Mouse (Mus musculus): Measurements from ENCODE around the gene Ccdc85a. TPM values are rescaled to one million over a fixed set of nuclear protein-coding genes. Genes with fewer than 3 reads are reported as not detected.
"Not testable (repeated sequence)": the region's sequence is repeated elsewhere in the genome, so short reads cannot be mapped to it uniquely, and the experiment has no call there.

The Ccdc85a gene
- total RNA-seq, 2 experiments from 2014 or later: 89.4 to 93.4 TPM

DNA sequence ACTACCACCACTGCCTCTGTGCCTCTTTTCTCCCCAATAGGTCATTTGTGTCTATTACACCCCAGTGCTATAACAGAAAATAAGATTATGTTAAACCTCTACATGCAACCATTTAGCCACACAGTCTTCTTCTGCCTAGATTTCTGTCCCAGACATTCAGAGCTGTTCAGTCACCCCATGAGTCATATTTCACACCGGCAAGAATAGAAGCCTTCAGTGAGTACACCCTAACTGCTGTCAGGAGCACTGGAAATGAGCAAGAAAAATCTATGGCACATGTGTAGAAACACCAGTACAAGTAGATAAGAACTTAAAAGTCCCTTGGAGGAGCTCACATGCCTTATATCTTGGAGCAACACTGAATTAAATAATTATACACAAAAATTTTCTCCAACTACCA lies 125.0 kb downstream of the Ccdc85a start:
- intact Hi-C loops (cut with DNase I): no loop called here

DNA sequence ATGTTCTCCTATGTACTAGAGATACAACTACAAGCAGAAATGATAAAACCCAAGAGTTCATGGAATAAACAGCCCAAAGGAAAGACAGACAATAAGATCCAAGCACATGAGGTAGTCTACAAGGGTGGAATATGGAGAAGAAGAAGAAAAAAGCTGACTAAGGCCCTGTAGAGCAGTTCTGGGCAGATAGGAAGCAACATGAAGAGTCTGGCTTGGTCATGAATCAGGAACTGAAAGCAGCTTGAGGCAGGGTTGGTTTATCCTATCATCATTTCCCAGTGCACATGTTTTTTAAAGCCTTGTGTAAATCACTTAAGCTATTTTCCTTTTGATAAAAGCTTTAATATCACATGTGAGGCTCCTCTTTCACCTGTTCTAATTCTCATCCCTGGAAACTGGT lies 144.2 kb downstream of the Ccdc85a start:
- no peak for DNase-seq (ENCODE audit: low spot score in 2 of 2)
- intact Hi-C loops (cut with DNase I): no loop called here

More for the DNA sequence above, 125.0 kb downstream of the Ccdc85a start:
- peak in 1 of 2 experiments; percentile 74 for DNase-seq (ENCODE audit: low spot score in 2 of 2)

DNA sequence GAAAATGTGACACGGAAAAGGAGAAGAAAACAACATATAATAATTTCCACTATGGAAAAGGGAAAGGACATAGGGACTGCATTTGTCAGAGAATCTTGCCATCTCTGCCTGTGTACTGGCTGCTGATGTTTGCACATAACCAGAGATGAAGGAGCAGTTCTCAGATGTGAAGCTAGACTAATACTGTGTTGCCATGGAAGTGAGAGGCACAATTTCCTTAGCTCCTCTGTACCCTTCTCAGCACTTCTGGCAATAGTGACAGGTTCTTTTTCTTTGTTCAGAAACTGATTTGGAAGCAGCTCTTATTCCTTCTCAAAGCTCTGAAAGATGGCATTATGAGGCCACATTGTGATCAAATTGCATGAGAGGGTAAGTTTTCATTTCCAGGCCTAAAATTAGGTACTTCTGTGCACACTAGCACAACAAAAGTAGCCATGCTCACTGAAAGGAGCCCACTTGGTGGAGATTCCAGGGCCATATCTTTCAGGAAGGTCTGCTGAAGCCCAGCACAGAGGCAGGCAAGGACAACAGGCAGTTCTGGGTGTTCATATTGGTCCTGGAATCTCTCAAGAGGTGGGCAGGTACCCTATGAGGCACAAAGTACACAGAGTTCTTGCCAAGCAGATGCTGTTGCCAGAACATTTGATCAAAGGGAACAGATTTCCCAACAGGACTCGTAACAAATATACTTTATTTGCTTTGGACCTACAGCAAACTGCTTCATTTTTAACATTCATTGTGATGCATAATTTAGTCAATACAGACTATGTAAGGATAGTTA lies 161.5 kb downstream of the Ccdc85a start:
- peak; percentile 27 to 45 for DNase-seq (ENCODE audit: low spot score in 2 of 2)
- intact Hi-C loops (cut with DNase I): no loop called here

DNA sequence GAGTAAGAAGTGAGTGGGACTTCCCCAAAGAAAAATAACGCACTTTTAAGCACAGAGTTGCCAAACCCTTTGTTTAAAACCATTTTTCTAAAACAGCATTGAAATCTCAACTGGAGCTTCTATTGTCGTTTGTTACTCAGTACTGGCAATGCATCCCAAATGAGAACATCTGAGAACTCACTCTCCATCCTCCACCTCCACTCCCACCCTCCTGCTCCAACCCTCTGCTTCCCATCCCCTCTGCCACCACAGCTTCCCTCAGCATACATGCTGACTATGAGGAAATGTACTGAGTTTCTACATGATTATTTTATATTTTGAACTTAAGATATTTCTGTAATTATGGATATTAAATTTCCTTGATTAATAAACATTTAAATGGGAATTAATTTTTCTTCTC lies 168.3 kb downstream of the Ccdc85a start:
- peak in 1 of 2 experiments; percentile 13 for DNase-seq (ENCODE audit: low spot score in 2 of 2)

DNA sequence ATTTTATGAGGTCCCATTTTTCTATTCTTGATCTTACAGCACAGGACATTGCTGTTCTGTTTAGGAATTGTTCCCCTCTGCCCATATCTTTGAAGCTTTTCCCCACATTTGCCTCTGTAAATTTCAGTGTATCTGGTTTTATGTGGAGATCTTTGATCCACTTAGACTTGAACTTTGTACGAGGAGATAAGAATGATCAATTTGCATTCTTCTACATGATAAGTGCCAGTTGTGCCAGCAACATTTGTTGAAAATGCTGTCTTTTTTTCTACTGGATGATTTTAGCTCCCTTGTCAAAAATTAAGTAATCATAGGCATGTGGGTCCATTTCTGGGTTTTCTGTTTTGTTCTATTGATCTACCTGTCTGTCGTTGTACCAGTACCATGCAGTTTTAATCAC lies 174.2 kb downstream of the Ccdc85a start:
- intact Hi-C loops (cut with DNase I); DNase-seq (ENCODE audit: low spot score in 2 of 2): not testable (repeated sequence)

More for the DNA sequence above, 168.3 kb downstream of the Ccdc85a start:
- intact Hi-C loops (cut with DNase I): no loop called here

DNA sequence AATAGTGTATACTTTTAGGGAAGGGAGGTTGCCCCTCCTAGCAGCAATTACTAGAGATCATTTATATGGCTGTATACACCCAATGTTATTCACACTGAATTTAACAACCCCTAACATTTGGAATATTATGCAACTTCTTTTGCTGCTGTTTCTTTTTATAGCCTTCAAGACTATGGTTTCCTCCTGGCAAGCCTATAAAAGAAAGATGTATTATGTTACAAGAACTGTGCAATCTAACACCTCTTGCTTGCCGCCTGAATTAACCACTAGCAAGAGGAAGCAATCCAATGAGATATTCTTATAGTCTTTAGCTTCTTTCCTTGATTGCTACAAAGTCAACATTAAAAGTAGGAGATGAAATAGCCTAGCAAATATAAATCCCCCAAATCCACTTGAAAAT lies 187.0 kb downstream of the Ccdc85a start:
- peak in 1 of 2 experiments; percentile 26 for DNase-seq (ENCODE audit: low spot score in 2 of 2)
- intact Hi-C loops (cut with DNase I): no loop called here

DNA sequence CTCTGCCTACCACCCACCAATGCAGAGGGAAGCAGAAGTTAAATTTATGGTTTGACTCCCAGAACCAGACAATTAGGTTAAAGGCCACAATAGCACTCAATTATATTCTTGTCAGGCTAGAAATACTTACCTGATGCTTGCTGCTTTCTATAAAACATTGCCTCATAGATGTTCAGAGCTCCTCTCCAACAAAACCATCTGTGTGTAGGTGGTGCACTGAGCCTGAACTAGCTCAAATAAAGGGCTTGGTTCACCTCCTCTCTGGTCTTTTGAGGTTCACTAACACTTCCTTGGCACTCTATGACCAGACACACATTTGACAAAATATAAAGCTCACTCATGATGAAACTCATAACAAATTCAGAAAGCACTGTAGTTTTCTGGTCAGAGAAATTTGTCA lies 208.2 kb downstream of the Ccdc85a start:
- DNase-seq (ENCODE audit: low spot score in 2 of 2): peak in 1 of 2 experiments; percentile 12
- intact Hi-C loops (cut with DNase I): no loop called here

DNA sequence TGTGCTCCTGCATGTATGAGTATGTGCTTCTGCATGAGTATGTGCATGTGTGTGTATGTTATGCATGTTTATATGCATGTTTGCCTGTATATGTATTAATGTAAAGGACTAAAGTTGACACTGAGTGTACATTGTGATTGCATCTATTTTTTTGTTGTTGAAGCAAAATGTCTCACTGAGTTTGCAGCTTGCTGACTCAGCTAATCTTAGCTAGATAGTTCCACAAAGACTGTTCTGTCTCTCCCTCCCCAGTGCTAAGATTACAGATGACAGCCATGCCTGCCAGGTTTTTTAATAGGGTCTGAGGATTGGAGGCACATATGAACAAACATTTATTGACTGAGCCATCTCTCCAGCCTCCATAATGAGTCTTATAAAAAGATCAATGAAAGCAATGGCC lies 209.5 kb downstream of the Ccdc85a start:
- intact Hi-C loops (cut with DNase I): no loop called here
- DNase-seq (ENCODE audit: low spot score in 2 of 2): no peak

DNA sequence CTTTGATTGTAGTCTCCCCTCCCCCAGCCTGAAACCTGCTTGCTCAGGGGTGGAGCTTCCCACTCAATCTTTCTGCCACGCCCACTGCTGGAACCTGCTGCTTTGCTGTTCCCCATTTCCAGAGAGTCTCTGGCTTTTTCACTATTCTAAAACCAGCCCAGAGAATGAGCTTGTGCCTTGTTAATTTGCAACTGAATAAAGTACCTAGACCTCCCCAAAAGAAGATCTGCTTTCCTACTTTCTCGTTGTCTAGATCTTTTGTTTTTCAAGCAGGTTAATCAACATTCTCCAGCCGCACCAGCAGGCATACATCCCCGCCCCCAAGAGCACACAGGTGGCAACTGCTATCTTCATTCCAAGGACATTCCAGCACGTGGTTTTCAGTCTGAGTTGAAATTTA lies 212.7 kb downstream of the Ccdc85a start:
- intact Hi-C loops (cut with DNase I); DNase-seq (ENCODE audit: low spot score in 2 of 2): not testable (repeated sequence)

DNA sequence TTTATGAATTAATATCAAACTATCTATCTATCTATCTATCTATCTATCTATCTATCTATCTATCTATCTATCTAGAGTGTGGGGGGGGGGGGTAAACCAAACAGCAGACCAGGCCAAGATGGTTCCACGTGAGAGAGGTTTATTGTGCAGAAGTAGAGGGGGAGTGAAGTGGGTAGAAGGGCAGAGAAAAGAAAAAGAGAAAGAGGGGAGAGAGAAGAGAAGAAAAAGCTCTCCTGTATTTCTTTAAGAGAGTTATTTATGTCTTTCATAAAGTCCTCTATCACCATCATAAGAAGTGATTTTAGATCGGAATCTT lies 218.2 kb downstream of the Ccdc85a start:
- no peak for DNase-seq (ENCODE audit: low spot score in 2 of 2)
- intact Hi-C loops (cut with DNase I): loop anchor here (5.0 kb wide), 1 partner anchor 216 kb away; the partner anchor contains the start of gene Ccdc85a

DNA sequence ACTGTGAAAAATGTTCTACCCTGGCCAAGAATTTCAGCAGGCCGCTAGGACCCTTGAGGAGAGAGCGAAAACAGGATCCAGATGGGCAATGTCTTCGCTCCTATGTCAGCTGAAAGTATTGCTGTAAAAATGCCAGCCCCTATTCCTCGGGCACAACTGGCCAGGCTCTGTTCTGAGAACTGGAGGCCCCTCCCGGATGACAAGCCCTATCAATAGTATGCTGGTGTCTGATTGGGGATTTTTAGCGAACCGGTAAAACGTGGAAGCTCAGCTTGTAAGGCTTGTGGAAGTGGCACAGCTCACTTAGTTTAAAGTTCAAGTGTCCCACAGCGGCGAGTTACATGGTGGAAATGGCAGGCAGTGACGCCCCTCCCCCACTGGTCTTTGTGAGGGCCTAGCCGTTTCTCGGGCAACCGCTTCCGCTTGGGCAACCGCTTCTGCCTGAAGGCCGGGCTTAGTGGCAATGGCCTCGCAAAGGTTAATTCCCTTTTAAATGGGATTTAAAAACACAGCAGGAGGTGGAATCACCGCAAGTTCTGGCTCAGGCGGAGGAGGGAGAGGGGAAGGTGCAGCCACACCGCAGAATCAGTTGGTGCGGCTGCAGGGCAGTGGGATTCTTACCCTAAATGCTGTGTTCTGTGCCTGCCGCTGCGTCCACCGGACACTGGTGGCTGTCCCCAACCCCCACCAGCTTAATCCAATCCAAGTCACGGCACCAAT lies 218.8 kb downstream of the Ccdc85a start:
- peak; percentile 77 for DNase-seq (ENCODE audit: low spot score in 2 of 2)
- intact Hi-C loops (cut with DNase I): loop anchor here (5.0 kb wide), 1 partner anchor 217 kb away; the partner anchor contains the start of gene Ccdc85a

DNA sequence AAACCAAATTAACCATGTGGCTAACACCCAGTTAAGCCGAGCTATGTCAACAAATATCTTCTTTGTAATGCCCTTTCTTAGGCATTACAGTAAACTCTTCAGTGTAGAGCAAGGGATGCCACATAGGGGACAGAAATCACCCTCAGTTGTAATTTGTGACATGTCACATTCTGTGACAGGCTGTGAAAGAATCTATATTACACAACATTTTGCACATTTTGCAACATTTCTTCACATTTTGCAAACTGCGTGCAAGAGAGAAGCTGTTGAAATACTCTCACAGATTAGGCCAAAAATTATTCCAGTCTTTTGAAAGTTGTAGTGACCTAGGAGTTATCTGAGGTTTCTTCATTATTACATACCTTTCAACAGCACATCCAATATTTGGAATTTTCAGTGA lies 240.7 kb downstream of the Ccdc85a start:
- no peak for DNase-seq (ENCODE audit: low spot score in 2 of 2)
- intact Hi-C loops (cut with DNase I): no loop called here

DNA sequence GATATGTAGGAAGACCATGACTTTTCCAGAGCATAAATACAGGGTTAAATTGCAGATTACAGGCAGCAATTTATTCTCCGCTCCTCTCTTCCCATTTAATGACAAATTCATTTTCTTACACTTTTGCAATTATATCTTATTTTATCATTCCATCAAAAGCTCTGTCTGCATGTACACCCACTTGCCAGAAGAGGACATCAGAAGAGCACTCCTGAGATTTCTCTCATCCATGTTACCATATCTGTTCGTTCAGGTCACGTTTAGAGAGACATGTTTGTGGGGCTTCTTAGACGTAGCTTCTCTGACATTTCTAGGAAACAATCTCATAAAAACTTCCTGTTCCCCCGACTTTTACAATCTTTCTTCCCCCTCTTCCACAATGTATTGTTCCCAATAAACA lies 242.2 kb downstream of the Ccdc85a start:
- DNase-seq (ENCODE audit: low spot score in 2 of 2): no peak
- intact Hi-C loops (cut with DNase I): loop anchor here (1.0 kb wide), 1 partner anchor 242 kb away; the partner anchor contains the start of gene Ccdc85a

DNA sequence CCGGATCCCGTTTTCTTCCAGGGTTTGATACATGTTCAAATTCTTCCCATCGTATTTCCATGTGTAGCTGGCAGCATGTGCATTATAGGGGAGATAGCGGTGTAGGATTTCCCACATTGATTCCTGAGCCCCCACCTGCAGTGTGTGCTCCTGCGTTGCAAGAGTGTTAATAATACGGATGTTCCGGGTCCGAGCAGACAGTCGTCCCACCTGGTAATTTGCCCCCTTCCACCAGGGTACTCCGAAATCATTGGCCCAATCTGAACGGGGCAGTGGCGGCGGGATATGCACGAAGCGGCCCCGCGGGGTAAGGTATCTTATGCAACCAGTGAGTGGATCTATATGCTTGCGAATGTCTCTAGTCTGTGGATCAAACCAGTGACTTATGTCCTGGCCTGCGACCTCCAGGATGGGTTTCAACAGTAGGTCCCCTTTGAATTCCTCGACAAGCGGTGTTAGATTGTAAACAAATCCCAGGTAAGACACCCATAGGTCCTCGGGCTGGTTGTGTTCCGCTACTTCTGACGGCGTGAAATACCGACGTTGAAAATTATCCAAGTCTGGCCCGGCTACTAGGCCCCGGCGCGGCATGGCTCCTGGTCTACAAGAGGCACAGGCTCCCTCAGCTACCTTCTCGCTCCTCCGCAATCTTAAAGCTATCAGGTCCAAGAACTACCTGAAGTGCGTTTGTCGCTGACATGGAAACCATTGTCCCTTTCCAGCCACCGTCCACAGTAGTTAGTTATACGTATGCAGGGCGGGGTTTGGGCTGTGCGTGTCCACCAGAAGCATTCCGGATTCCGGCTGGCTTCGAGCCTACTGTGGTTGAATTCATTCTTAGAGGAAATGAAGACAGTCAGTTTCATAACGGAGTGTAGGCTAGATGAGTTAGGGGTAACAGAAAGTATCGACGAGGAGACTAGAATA lies 244.6 kb downstream of the Ccdc85a start, which contains the start of gene Gm6685:
TSS of gene Gm6685 (minus strand) at position 644 of the 927 bp plus-strand sequence.
- DNase-seq (ENCODE audit: low spot score in 2 of 2); intact Hi-C loops (cut with DNase I): not testable (repeated sequence)

Other genes with a start within 250 kb of the Ccdc85a start
- 1 to 10 TPM; 4.9 to 5.4 TPM for gene Gm6685, start 244.5 kb downstream of the Ccdc85a start, total RNA-seq (2021)

Measured in left cerebral cortex, postnatal 25 days (tissue).